ENCODE assay signal across 8 mouse cellular contexts in the genomic region with DNA sequence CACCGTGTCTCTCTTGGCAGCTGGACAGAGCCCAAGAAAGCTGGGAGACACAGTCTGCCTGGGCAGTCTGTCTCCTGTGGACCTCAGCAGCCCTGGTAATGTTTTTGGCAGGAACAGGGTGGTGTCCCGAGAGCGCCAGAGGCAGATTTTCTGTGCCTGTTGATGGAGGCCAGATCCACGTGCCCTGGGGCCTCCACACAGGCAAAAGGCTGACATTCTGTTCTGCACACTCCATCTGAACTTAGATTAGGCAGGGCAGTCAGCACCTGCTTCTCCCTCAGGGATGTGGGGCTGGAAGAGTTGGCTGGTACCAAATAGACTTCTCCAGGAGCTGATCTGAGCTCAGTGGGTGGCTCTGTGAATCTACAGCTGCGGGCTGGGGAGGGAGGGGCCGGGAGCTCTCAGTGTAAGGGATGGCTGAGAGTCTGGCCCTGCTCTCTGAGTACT.
DNase-seq lines count a peak whose midpoint lies in the region; ATAC-seq and TF ChIP-seq lines count a peak whose summit lies in the region.

No protein-coding gene starts in this region.

- H3K4me3 ChIP-seq in midbrain, embryonic 14.5 days (replicated peaks; ENCODE audit: low read depth, low read length), result no peak overlapping the region
- H3K4me3 ChIP-seq in midbrain, embryonic 15.5 days, result no peak overlapping the region
- H3K4me3 ChIP-seq in forebrain, postnatal 0 days (ENCODE audit: low read depth, low read length), result no peak overlapping the region
- no peak overlapping the region for H3K4me3 ChIP-seq in intestine, embryonic 16.5 days (ENCODE audit: low read length)

- no peak overlapping the region for H3K4me2 ChIP-seq in midbrain, embryonic 14.5 days (ENCODE audit: low read length)
- H3K4me2 ChIP-seq in midbrain, embryonic 15.5 days, result no peak overlapping the region
- no peak overlapping the region for H3K4me2 ChIP-seq in forebrain, postnatal 0 days (ENCODE audit: low read depth)
- no peak overlapping the region for H3K4me2 ChIP-seq in intestine, embryonic 16.5 days (ENCODE audit: low read depth, low read length)

- no peaks in the 10 kb centered on the region for H3K36me3 ChIP-seq in midbrain, embryonic 14.5 days (ENCODE audit: control insufficient read depth, insufficient read depth, low read length)
- H3K36me3 ChIP-seq in midbrain, embryonic 15.5 days (replicated peaks), result no peaks in the 10 kb centered on the region
- no peaks in the 10 kb centered on the region for H3K36me3 ChIP-seq in forebrain, postnatal 0 days (ENCODE audit: insufficient read depth)
- no peaks in the 10 kb centered on the region for H3K36me3 ChIP-seq in intestine, embryonic 16.5 days (ENCODE audit: control insufficient read depth, insufficient read depth, low read length)

- ATAC-seq in midbrain, embryonic 14.5 days (ENCODE audit: low FRiP score, low TSS enrichment), result no peak; the same call in 1 of the 2 replicates
- ATAC-seq in midbrain, embryonic 15.5 days (replicated peaks), result no peak
- ATAC-seq in forebrain, postnatal 0 days, result peak; percentile 67
- 0 out of 2 replicates have a peak, but pooled peaks have one; percentile 28 for ATAC-seq in intestine, embryonic 16.5 days

- peaks cover 11% of the 10 kb centered on the region; the same call in 1 of the 2 replicates for H3K27me3 ChIP-seq in midbrain, embryonic 14.5 days (ENCODE audit: control insufficient read depth, insufficient read depth, low read length)
- H3K27me3 ChIP-seq in midbrain, embryonic 15.5 days (replicated peaks), result no peaks in the 10 kb centered on the region
- H3K27me3 ChIP-seq in forebrain, postnatal 0 days (ENCODE audit: insufficient read depth, low read length), result no peaks in the 10 kb centered on the region
- no peaks in the 10 kb centered on the region for H3K27me3 ChIP-seq in intestine, embryonic 16.5 days (replicated peaks; ENCODE audit: control insufficient read depth, insufficient read depth, low read length)

- no peaks in the 10 kb centered on the region for H3K9me3 ChIP-seq in midbrain, embryonic 14.5 days (ENCODE audit: control insufficient read depth, low read length)
- H3K9me3 ChIP-seq in midbrain, embryonic 15.5 days, result no peaks in the 10 kb centered on the region
- H3K9me3 ChIP-seq in forebrain, postnatal 0 days (ENCODE audit: low read length), result no peaks in the 10 kb centered on the region
- no peaks in the 10 kb centered on the region for H3K9me3 ChIP-seq in intestine, embryonic 16.5 days (ENCODE audit: control insufficient read depth, low read length)

- H3K9ac ChIP-seq in midbrain, embryonic 14.5 days (replicated peaks; ENCODE audit: low read length), result no peak overlapping the region
- no peak overlapping the region for H3K9ac ChIP-seq in midbrain, embryonic 15.5 days
- no peak overlapping the region for H3K9ac ChIP-seq in forebrain, postnatal 0 days
- no peak overlapping the region for H3K9ac ChIP-seq in intestine, embryonic 16.5 days (ENCODE audit: low read depth, low read length)

- no peak overlapping the region for H3K27ac ChIP-seq in midbrain, embryonic 14.5 days (replicated peaks; ENCODE audit: low read depth, low read length)
- H3K27ac ChIP-seq in midbrain, embryonic 15.5 days, result no peak overlapping the region
- no peak overlapping the region for H3K27ac ChIP-seq in forebrain, postnatal 0 days (ENCODE audit: low read depth, low read length)
- H3K27ac ChIP-seq in intestine, embryonic 16.5 days (ENCODE audit: low read length), result no peak overlapping the region

- no peak for TF ChIP-seq CTCF in forebrain, postnatal 0 days (IDR thresholded peaks at IDR 0.05; ENCODE audit: low read depth)

- 23% methylated on average over 6 of the region's 6 CpGs for WGBS in midbrain, embryonic 14.5 days
- 38% methylated on average over 6 of the region's 6 CpGs for WGBS in midbrain, embryonic 15.5 days
- WGBS in forebrain, postnatal 0 days, result 19% methylated on average over 6 of the region's 6 CpGs
- 44% methylated on average over 6 of the region's 6 CpGs for whole genome bisulfite sequencing in intestine, embryonic 16.5 days

- peak; percentile 25 for DNase-seq in embryo, embryonic 11 days
- DNase-seq in embryo, embryonic 10.5 days (ENCODE audit: low spot score), result no peak
- DNase-seq in midbrain, embryonic 14.5 days, result peak; percentile 47
- peak; percentile 59 for DNase-seq in forebrain, postnatal 0 days
- DNase-seq in thymus, postnatal 14 days, result no peak
- DNase-seq in lung, postnatal 14 days, result no peak

- peaks cover 7% of the 10 kb centered on the region; the same call in 1 of the 2 replicates for H3K4me1 ChIP-seq in midbrain, embryonic 14.5 days (ENCODE audit: control insufficient read depth, insufficient read depth, low read length)
- H3K4me1 ChIP-seq in midbrain, embryonic 15.5 days, result peaks cover 11% of the 10 kb centered on the region
- H3K4me1 ChIP-seq in forebrain, postnatal 0 days (ENCODE audit: insufficient read depth), result peaks cover 13% of the 10 kb centered on the region; the same call in 1 of the 2 replicates
- H3K4me1 ChIP-seq in intestine, embryonic 16.5 days (ENCODE audit: control insufficient read depth, insufficient read depth, low read length), result no peaks in the 10 kb centered on the region

Comparison
In these comparisons a context has a peak if more than half of its experiments do, and no peak if none do; other contexts are left out.
1. DNase-seq: peak in embryo, embryonic 11 days (single experiment), midbrain, embryonic 14.5 days (single experiment) and forebrain, postnatal 0 days (single experiment); none in embryo, embryonic 10.5 days (single experiment), thymus, postnatal 14 days (single experiment) and lung, postnatal 14 days (single experiment).
2. ATAC-seq: peak in forebrain, postnatal 0 days (single experiment) and intestine, embryonic 16.5 days (single experiment); none in midbrain, embryonic 14.5 days (single experiment) and midbrain, embryonic 15.5 days (single experiment).